ENCODE assay signal across 24 mouse cellular contexts in genomic region chr17:14445611-14446010, GRCm38 (mm10).
A peak's percentile ranks its signal among the peaks of the same experiment; 100 is the strongest.
DNase-seq lines count a peak whose midpoint lies in the region; ATAC-seq and TF ChIP-seq lines count a peak whose summit lies in the region.
"Had no signal": no experiment of that assay in that cellular context is flagged by ENCODE, and none has a peak within 500 bp of the region (broad histone marks: within the 10 kb centered on the region; RNA-seq: fewer than 3 reads in every experiment).

No protein-coding gene starts in this region.

- no peak overlapping the region for H3K4me3 ChIP-seq in layer of hippocampus, adult 2 months
- H3K4me3 ChIP-seq in hindbrain, embryonic 10.5 days, result no peak overlapping the region
- no peak overlapping the region for H3K4me3 ChIP-seq in liver, postnatal 0 days (ENCODE audit: low read depth, low read length)
- H3K4me3 ChIP-seq: embryonic facial prominence, embryonic 13.5 days; embryonic facial prominence, embryonic 15.5 days; erythroblast, embryonic 14.5 days; forebrain, embryonic 10.5 days; forebrain, embryonic 12.5 days had no signal

- H3K27me3 ChIP-seq in hindbrain, embryonic 10.5 days (ENCODE audit: insufficient read depth, poor library complexity, severe bottlenecking), result no peaks in the 10 kb centered on the region
- no peaks in the 10 kb centered on the region for H3K27me3 ChIP-seq in liver, postnatal 0 days (ENCODE audit: insufficient read depth, low read length)
- H3K27me3 ChIP-seq: embryonic facial prominence, embryonic 13.5 days; embryonic facial prominence, embryonic 15.5 days; forebrain, embryonic 12.5 days had no signal

- TF ChIP-seq EP300 in liver, postnatal 0 days (IDR thresholded peaks at IDR 0.05; ENCODE audit: low read depth), result no peak

- H3K36me3 ChIP-seq in hindbrain, embryonic 10.5 days, result no peaks in the 10 kb centered on the region
- no peaks in the 10 kb centered on the region for H3K36me3 ChIP-seq in liver, postnatal 0 days (replicated peaks; ENCODE audit: insufficient read depth, low read length)
- H3K36me3 ChIP-seq: embryonic facial prominence, embryonic 13.5 days; embryonic facial prominence, embryonic 15.5 days; forebrain, embryonic 10.5 days; forebrain, embryonic 12.5 days had no signal

- H3K4me1 ChIP-seq in hindbrain, embryonic 10.5 days (replicated peaks), result 0 out of 2 replicates have a peak, but pooled peaks cover 5% of the 10 kb centered on the region
- H3K4me1 ChIP-seq in liver, postnatal 0 days (ENCODE audit: insufficient read depth), result no peaks in the 10 kb centered on the region
- H3K4me1 ChIP-seq: embryonic facial prominence, embryonic 15.5 days; forebrain, embryonic 10.5 days; forebrain, embryonic 12.5 days had no signal

- peak; percentile 14 to 27 for DNase-seq in layer of hippocampus, adult 2 months (ENCODE audit: low spot score in 2 of 2)
- no peak for DNase-seq in layer of hippocampus, postnatal 10 days (ENCODE audit: low spot score in 2 of 2)
- peak; percentile 17 for DNase-seq in brain, adult 2 months (ENCODE audit: low read depth, low spot score)
- DNase-seq in layer of hippocampus, adult 8-10 months (ENCODE audit: low spot score in 2 of 2), result peak; percentile 7 to 19
- peak; percentile 49 for DNase-seq in layer of hippocampus, adult 9-11 months
- DNase-seq in hindbrain, embryonic 10.5 days (ENCODE audit: low spot score), result no peak
- no peak for DNase-seq in liver, postnatal 0 days
- DNase-seq: adrenal gland, adult 8-10 months; adrenal gland, postnatal 14 days; adrenal gland, postnatal 36 days; cerebellum, adult 11 months; cerebellum, adult 18-20 months; cerebellum, adult 8-10 months; cerebellum, adult 9-11 months; cerebellum, postnatal 14 days; cerebellum, postnatal 36 days; embryo, embryonic 11 days had no signal

- ATAC-seq in liver, postnatal 0 days, result no peak
- ATAC-seq: forebrain, embryonic 14.5 days; forebrain, embryonic 16.5 days had no signal

- no peak for TF ChIP-seq CTCF in layer of hippocampus, adult 2 months (conservative IDR thresholded peaks at IDR 0.05)
- no peak for TF ChIP-seq CTCF in liver, postnatal 0 days (IDR thresholded peaks at IDR 0.05; ENCODE audit: low read depth)

- no peak overlapping the region for H3K27ac ChIP-seq in layer of hippocampus, adult 2 months
- H3K27ac ChIP-seq in hindbrain, embryonic 10.5 days, result no peak overlapping the region
- H3K27ac ChIP-seq in liver, postnatal 0 days (ENCODE audit: low read depth), result no peak overlapping the region
- H3K27ac ChIP-seq: embryonic facial prominence, embryonic 13.5 days; embryonic facial prominence, embryonic 15.5 days; forebrain, embryonic 10.5 days; forebrain, embryonic 12.5 days had no signal

- no peak overlapping the region for H3K9ac ChIP-seq in liver, postnatal 0 days (replicated peaks)
- H3K9ac ChIP-seq: embryonic facial prominence, embryonic 13.5 days; embryonic facial prominence, embryonic 15.5 days; forebrain, embryonic 12.5 days had no signal

- H3K4me2 ChIP-seq in liver, postnatal 0 days (ENCODE audit: low read depth, low read length), result no peak overlapping the region
- H3K4me2 ChIP-seq: embryonic facial prominence, embryonic 13.5 days; embryonic facial prominence, embryonic 15.5 days; forebrain, embryonic 12.5 days had no signal

- H3K9me3 ChIP-seq in hindbrain, embryonic 10.5 days, result no peaks in the 10 kb centered on the region
- no peaks in the 10 kb centered on the region for H3K9me3 ChIP-seq in liver, postnatal 0 days (ENCODE audit: low read length)
- H3K9me3 ChIP-seq: embryonic facial prominence, embryonic 13.5 days; embryonic facial prominence, embryonic 15.5 days; forebrain, embryonic 10.5 days; forebrain, embryonic 12.5 days had no signal

- WGBS in hindbrain, embryonic 10.5 days, result 89% methylated on average over 5 of the region's 5 CpGs
- 75% methylated on average over 5 of the region's 5 CpGs for WGBS in liver, postnatal 0 days (ENCODE audit: insufficient replicate concordance)

Comparison
In these comparisons a context has a peak if more than half of its experiments do, and no peak if none do; other contexts are left out.
1. DNase-seq: peak in layer of hippocampus, adult 2 months (2 of 2), brain, adult 2 months (single experiment), layer of hippocampus, adult 8-10 months (2 of 2) and layer of hippocampus, adult 9-11 months (single experiment); none in layer of hippocampus, postnatal 10 days (0 of 2), hindbrain, embryonic 10.5 days (single experiment) and liver, postnatal 0 days (single experiment).